Mouse (Mus musculus): Measurements from ENCODE around the gene Ganc. TPM values are rescaled to one million over a fixed set of nuclear protein-coding genes. Genes with fewer than 3 reads are reported as not detected.

Ganc gene
- polyA plus RNA-seq, 1 experiment from 2014 or later, result 6.7 TPM

DNA sequence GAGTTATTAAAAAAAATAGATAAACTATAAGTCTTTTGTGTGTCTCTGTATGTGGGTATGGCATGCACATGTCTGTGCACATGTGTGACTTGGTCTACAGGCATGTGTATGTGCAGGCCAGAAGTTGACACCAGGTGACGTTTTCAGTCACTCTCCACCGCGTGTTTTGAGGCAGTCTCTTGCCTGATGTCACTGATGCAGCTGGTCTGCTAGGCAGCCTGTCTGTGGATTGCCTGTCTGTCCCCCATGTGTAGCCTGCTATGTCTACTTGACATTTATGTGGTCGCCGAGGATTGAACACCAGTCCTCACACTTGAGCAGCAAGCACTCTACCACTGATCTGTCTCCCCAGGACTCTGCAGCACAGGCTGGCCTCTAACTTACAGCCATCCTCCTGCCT lies 20.7 kb downstream of the Ganc start:
- Histone ChIP-seq H3K4me3 (ENCODE audit: low read depth, low read length) (no peak overlapping the region), H3K4me2 (ENCODE audit: low read depth, low read length, severe bottlenecking) (no peak overlapping the region), H3K27ac (ENCODE audit: low read depth, low read length) (no peak overlapping the region), H3K4me1 (replicated peaks; ENCODE audit: control insufficient read depth, insufficient read depth, low read length) (no peaks in the 10 kb centered on the region), H3K9me3 (ENCODE audit: control insufficient read depth, low read length) (no peaks in the 10 kb centered on the region), H3K27me3 (ENCODE audit: control insufficient read depth, insufficient read depth, low read length) (no peaks in the 10 kb centered on the region), H3K36me3 (ENCODE audit: control insufficient read depth, insufficient read depth, low read length) (no peaks in the 10 kb centered on the region), H3K9ac (ENCODE audit: low read length) (no peak overlapping the region)
- DNase-seq (ENCODE audit: low spot score) (no peak), ATAC-seq (replicated peaks; ENCODE audit: low FRiP score) (no peak)
- WGBS, result 92% methylated on average over 5 of the region's 5 CpGs

- Histone ChIP-seq H3K9ac (ENCODE audit: low read length) (no peak overlapping the region), H3K27ac (ENCODE audit: low read depth, low read length) (no peak overlapping the region), H3K4me1 (replicated peaks; ENCODE audit: control insufficient read depth, insufficient read depth, low read length) (no peaks in the 10 kb centered on the region), H3K4me3 (ENCODE audit: low read depth, low read length) (no peak overlapping the region), H3K27me3 (ENCODE audit: control insufficient read depth, insufficient read depth, low read length) (no peaks in the 10 kb centered on the region), H3K36me3 (ENCODE audit: control insufficient read depth, insufficient read depth, low read length) (no peaks in the 10 kb centered on the region), H3K4me2 (ENCODE audit: low read depth, low read length, severe bottlenecking) (no peak overlapping the region), H3K9me3 (ENCODE audit: control insufficient read depth, low read length) (no peaks in the 10 kb centered on the region)
- 85% methylated on average over 1 of the region's 1 CpGs for WGBS
- DNase-seq (ENCODE audit: low spot score) (no peak), ATAC-seq (replicated peaks; ENCODE audit: low FRiP score) (no peak)
Measured at GRCm38 (mm10) chr2:120444486-120444885, 40.8 kb downstream of the Ganc start.

DNA sequence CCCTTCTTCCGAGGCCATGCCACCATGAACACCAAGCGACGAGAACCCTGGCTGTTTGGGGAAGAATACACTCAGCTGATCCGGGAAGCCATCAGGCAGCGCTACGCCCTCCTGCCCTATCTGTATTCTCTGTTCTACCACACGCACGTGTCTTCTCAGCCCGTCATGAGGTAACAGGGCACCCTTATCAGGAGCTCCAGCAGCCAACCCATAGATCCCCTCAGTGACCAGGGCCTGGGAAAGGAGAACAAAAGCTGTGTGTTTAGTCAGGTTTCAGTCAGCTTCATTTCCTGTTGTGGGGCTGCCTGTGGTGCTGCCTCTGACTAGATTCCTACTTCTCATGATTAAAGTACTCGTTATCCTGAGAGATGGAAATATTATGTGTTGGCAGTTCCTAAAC lies 42.7 kb downstream of the Ganc start:
- DNase-seq (ENCODE audit: low spot score), result no peak
- Histone ChIP-seq H3K9ac (ENCODE audit: low read length) (no peak overlapping the region), H3K4me2 (ENCODE audit: low read depth, low read length, severe bottlenecking) (no peak overlapping the region), H3K4me1 (replicated peaks; ENCODE audit: control insufficient read depth, insufficient read depth, low read length) (no peaks in the 10 kb centered on the region), H3K27me3 (ENCODE audit: control insufficient read depth, insufficient read depth, low read length) (no peaks in the 10 kb centered on the region), H3K4me3 (ENCODE audit: low read depth, low read length) (no peak overlapping the region), H3K27ac (ENCODE audit: low read depth, low read length) (no peak overlapping the region), H3K9me3 (ENCODE audit: control insufficient read depth, low read length) (no peaks in the 10 kb centered on the region), H3K36me3 (ENCODE audit: control insufficient read depth, insufficient read depth, low read length) (no peaks in the 10 kb centered on the region)
- 84% methylated on average over 10 of the region's 10 CpGs for WGBS
- no peak for ATAC-seq (replicated peaks; ENCODE audit: low FRiP score)

DNA sequence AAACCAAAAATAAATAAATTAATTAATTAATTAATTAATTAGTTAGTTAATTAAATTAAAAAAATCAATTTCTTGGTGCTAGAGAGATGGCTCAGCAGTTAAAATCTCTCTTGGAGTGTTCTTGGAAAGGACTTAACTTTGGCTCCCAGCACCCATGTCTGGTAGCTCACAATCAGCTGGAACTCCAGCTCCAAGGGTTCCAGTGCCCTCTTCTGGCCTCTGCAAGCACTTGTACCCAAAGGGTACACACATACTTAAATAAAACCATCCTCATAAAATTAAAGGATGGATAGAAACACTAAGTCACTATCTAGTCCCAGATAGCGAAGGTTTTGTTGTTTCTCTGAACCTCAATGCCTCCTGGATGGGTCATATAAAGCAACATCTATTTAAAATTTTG lies 43.6 kb downstream of the Ganc start:
- DNase-seq (ENCODE audit: low spot score), result no peak
- Histone ChIP-seq H3K4me1 (replicated peaks; ENCODE audit: control insufficient read depth, insufficient read depth, low read length) (no peaks in the 10 kb centered on the region), H3K9ac (ENCODE audit: low read length) (no peak overlapping the region), H3K4me2 (ENCODE audit: low read depth, low read length, severe bottlenecking) (no peak overlapping the region), H3K9me3 (ENCODE audit: control insufficient read depth, low read length) (no peaks in the 10 kb centered on the region), H3K36me3 (ENCODE audit: control insufficient read depth, insufficient read depth, low read length) (no peaks in the 10 kb centered on the region), H3K27ac (ENCODE audit: low read depth, low read length) (no peak overlapping the region), H3K4me3 (ENCODE audit: low read depth, low read length) (no peak overlapping the region), H3K27me3 (ENCODE audit: control insufficient read depth, insufficient read depth, low read length) (no peaks in the 10 kb centered on the region)
- WGBS, result 91% methylated on average over 1 of the region's 1 CpGs
- no peak for ATAC-seq (replicated peaks; ENCODE audit: low FRiP score)

- H3K36me3 ChIP-seq (ENCODE audit: control insufficient read depth, insufficient read depth, low read length), result no peaks in the 10 kb centered on the region
- whole genome bisulfite sequencing, result 67% methylated on average over 6 of the region's 6 CpGs
- no peaks in the 10 kb centered on the region; the same call in 1 of the 2 replicates for H3K9me3 ChIP-seq (ENCODE audit: control insufficient read depth, low read length)
- no peak overlapping the region for H3K9ac ChIP-seq (ENCODE audit: low read length)
- H3K27me3 ChIP-seq (ENCODE audit: control insufficient read depth, insufficient read depth, low read length), result no peaks in the 10 kb centered on the region
- no peak overlapping the region for H3K4me3 ChIP-seq (ENCODE audit: low read depth, low read length)
- no peak overlapping the region for H3K4me2 ChIP-seq (ENCODE audit: low read depth, low read length, severe bottlenecking)
- no peak overlapping the region for H3K27ac ChIP-seq (ENCODE audit: low read depth, low read length)
- DNase-seq (ENCODE audit: low spot score) (no peak), ATAC-seq (replicated peaks; ENCODE audit: low FRiP score) (no peak)
- H3K4me1 ChIP-seq (replicated peaks; ENCODE audit: control insufficient read depth, insufficient read depth, low read length), result no peaks in the 10 kb centered on the region
Measured at GRCm38 (mm10) chr2:120450724-120451123, 47.0 kb downstream of the Ganc start.

DNA sequence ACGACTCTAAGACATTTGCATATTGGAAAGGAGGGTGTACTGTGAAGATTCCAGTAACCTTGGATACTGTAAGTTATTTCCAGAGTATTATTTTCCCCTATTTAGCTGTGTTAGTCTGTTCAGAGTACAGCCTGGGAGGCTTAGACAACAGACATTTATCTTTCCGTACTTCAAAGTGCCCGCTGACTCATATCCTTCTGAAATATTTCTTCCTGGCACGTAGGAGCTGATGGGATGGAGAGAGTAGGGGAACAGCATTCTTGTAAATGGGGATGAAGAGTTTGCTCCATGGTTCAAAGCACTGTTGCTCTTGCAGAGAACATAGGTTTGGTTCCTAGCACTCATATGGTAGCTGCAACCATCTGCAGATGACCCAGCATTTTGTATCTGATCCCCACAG lies 48.9 kb downstream of the Ganc start:
- Histone ChIP-seq H3K36me3 (ENCODE audit: control insufficient read depth, insufficient read depth, low read length) (no peaks in the 10 kb centered on the region), H3K4me1 (replicated peaks; ENCODE audit: control insufficient read depth, insufficient read depth, low read length) (no peaks in the 10 kb centered on the region), H3K9me3 (ENCODE audit: control insufficient read depth, low read length) (no peaks in the 10 kb centered on the region; the same call in 1 of the 2 replicates), H3K4me3 (ENCODE audit: low read depth, low read length) (no peak overlapping the region), H3K4me2 (ENCODE audit: low read depth, low read length, severe bottlenecking) (no peak overlapping the region), H3K27me3 (ENCODE audit: control insufficient read depth, insufficient read depth, low read length) (no peaks in the 10 kb centered on the region), H3K9ac (ENCODE audit: low read length) (no peak overlapping the region), H3K27ac (ENCODE audit: low read depth, low read length) (no peak overlapping the region)
- DNase-seq (ENCODE audit: low spot score) (no peak), ATAC-seq (replicated peaks; ENCODE audit: low FRiP score) (no peak)
- WGBS, result 96% methylated on average over 4 of the region's 4 CpGs

DNA sequence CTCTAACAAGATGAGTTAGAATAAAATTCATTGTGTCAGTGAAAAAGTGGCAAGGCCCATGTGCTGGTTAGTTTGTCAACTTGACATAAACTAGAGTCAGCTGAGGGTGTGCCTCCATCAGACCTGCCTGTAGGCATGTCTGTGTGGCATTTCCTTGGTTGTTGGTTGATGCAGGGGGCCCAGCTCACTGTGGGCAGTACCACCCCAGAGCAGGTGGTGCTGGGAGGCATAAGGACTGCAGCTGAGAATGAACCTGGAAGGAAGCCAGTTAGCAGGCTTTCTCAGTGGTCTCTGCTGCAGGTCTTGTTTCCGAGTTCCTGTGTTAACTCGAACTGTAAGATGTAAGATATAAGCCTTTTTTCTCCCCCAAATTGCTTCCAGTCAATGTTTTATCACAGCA lies 51.3 kb downstream of the Ganc start:
- H3K9ac ChIP-seq (ENCODE audit: low read length), result no peak overlapping the region
- no peaks in the 10 kb centered on the region; the same call in 1 of the 2 replicates for H3K9me3 ChIP-seq (ENCODE audit: control insufficient read depth, low read length)
- no peak overlapping the region for H3K4me2 ChIP-seq (ENCODE audit: low read depth, low read length, severe bottlenecking)
- no peaks in the 10 kb centered on the region for H3K4me1 ChIP-seq (replicated peaks; ENCODE audit: control insufficient read depth, insufficient read depth, low read length)
- 91% methylated on average over 2 of the region's 2 CpGs for whole genome bisulfite sequencing
- H3K36me3 ChIP-seq (ENCODE audit: control insufficient read depth, insufficient read depth, low read length), result no peaks in the 10 kb centered on the region
- H3K27ac ChIP-seq (ENCODE audit: low read depth, low read length), result no peak overlapping the region
- H3K27me3 ChIP-seq (ENCODE audit: control insufficient read depth, insufficient read depth, low read length), result no peaks in the 10 kb centered on the region
- no peak for DNase-seq (ENCODE audit: low spot score)
- no peak overlapping the region for H3K4me3 ChIP-seq (ENCODE audit: low read depth, low read length)
- ATAC-seq (replicated peaks; ENCODE audit: low FRiP score), result no peak

DNA sequence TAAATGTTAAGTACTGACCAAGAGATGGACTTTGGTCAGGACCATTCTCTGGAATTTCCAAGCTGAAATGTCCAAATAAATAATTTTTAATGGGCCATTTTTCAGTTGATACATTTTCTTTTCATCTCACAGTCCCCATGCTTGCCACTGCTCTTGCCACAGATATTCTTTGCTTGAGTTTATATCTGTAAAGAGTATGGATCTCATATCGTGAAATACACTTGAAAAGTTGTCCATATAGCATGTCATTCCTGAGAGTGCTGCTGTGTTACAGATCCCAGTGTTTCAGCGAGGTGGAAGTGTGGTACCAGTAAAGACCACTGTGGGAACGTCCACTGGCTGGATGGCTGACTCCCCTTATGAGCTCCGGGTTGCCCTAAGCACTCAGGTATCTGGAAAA lies 52.0 kb downstream of the Ganc start, which contains the start of gene Capn3:
Gene Capn3 (plus strand): TSS at position 301 of the 400 bp plus-strand sequence.
- no peaks in the 10 kb centered on the region for H3K27me3 ChIP-seq (ENCODE audit: control insufficient read depth, insufficient read depth, low read length)
- no peak within 1 kb of the TSS for H3K4me3 ChIP-seq (ENCODE audit: low read depth, low read length)
- 81% methylated on average over 4 of the region's 4 CpGs for WGBS
- H3K27ac ChIP-seq (ENCODE audit: low read depth, low read length), result no peak within 1 kb of the TSS
- no peaks in the 10 kb centered on the region; the same call in 1 of the 2 replicates for H3K9me3 ChIP-seq (ENCODE audit: control insufficient read depth, low read length)
- ATAC-seq (replicated peaks; ENCODE audit: low FRiP score), result no peak
- no peak within 1 kb of the TSS for H3K9ac ChIP-seq (ENCODE audit: low read length)
- H3K4me2 ChIP-seq (ENCODE audit: low read depth, low read length, severe bottlenecking), result no peak within 1 kb of the TSS
- no peaks in the 10 kb centered on the region for H3K36me3 ChIP-seq (ENCODE audit: control insufficient read depth, insufficient read depth, low read length)
- H3K4me1 ChIP-seq (replicated peaks; ENCODE audit: control insufficient read depth, insufficient read depth, low read length), result no peaks in the 10 kb centered on the region
- no peak for DNase-seq (ENCODE audit: low spot score)

- no peak for ATAC-seq (replicated peaks; ENCODE audit: low FRiP score)
- H3K36me3 ChIP-seq (ENCODE audit: control insufficient read depth, insufficient read depth, low read length), result no peaks in the 10 kb centered on the region
- no peaks in the 10 kb centered on the region for H3K9me3 ChIP-seq (ENCODE audit: control insufficient read depth, low read length)
- no peaks in the 10 kb centered on the region for H3K27me3 ChIP-seq (ENCODE audit: control insufficient read depth, insufficient read depth, low read length)
- H3K27ac ChIP-seq (ENCODE audit: low read depth, low read length), result no peak overlapping the region
- DNase-seq (ENCODE audit: low spot score), result no peak
- no peak overlapping the region for H3K4me3 ChIP-seq (ENCODE audit: low read depth, low read length)
- WGBS, result 93% methylated on average over 4 of the region's 4 CpGs
- no peaks in the 10 kb centered on the region for H3K4me1 ChIP-seq (replicated peaks; ENCODE audit: control insufficient read depth, insufficient read depth, low read length)
- H3K9ac ChIP-seq (ENCODE audit: low read length), result no peak overlapping the region
- H3K4me2 ChIP-seq (ENCODE audit: low read depth, low read length, severe bottlenecking), result no peak overlapping the region
Measured at GRCm38 (mm10) chr2:120460216-120460615, 56.5 kb downstream of the Ganc start.

All from forebrain, embryonic 11.5 days (tissue).